Mouse (Mus musculus) B cell, adult (primary cell): ENCODE measurements around the gene Ly6g6d. TPM values are rescaled to one million over a fixed set of nuclear protein-coding genes. Genes with fewer than 3 reads are reported as not detected.

Source experiments
- total RNA-seq: library from RNA; stranded (reverse); gene quantifications from 4 replicates; pipeline ENCODE4 v1.2.4, GENCODE M21; 2023; ENCODE audit not compliant: inconsistent age

Gene Ly6g6d
- total RNA-seq, 1 experiment from 2014 or later, result not detected

Other genes with a start within 250 kb of the Ly6g6d start
- gene Stk19, start 241.1 kb downstream of the Ly6g6d start, total RNA-seq, result 60.8 to 71.7 TPM (median 69.2 TPM) in 4 replicates
- gene Dxo, start 241.0 kb downstream of the Ly6g6d start, total RNA-seq, result 75.3 to 85.7 TPM (median 83.7 TPM) in 4 replicates
- gene Skiv2l, start 227.9 kb downstream of the Ly6g6d start, total RNA-seq, result 102 to 123 TPM (median 110 TPM) in 4 replicates
- 33.5 to 41.3 TPM (median 38.0 TPM) in 4 replicates for gene Nelfe, start 227.7 kb downstream of the Ly6g6d start, total RNA-seq
- 0.54 TPM in 1 of 4 replicates, not detected in the others for gene Cfb, start 215.5 kb downstream of the Ly6g6d start, total RNA-seq
- gene Zbtb12, start 198.6 kb downstream of the Ly6g6d start, total RNA-seq, result 11.1 to 11.4 TPM (median 11.2 TPM) in 4 replicates
- gene Gm20547, start 196.0 kb downstream of the Ly6g6d start, total RNA-seq, result 0.27 TPM in 1 of 4 replicates, not detected in the others
- 1.8 to 3.4 TPM (median 2.8 TPM) in 4 replicates for gene C2, start 179.8 kb downstream of the Ly6g6d start, total RNA-seq
- 152 to 164 TPM (median 157 TPM) in 4 replicates for gene Ehmt2, start 179.6 kb downstream of the Ly6g6d start, total RNA-seq
- not detected in 4 replicates for gene Slc44a4, start 163.6 kb downstream of the Ly6g6d start, total RNA-seq
- 94.9 to 102 TPM (median 98.6 TPM) in 4 replicates for gene Neu1, start 146.8 kb downstream of the Ly6g6d start, total RNA-seq
- gene Hspa1b, start 118.8 kb downstream of the Ly6g6d start, total RNA-seq, result 17.8 to 62.2 TPM (median 28.7 TPM) in 4 replicates
- gene Gm20481, start 108.2 kb downstream of the Ly6g6d start, total RNA-seq, result not detected in 4 replicates
- gene Hspa1a, start 105.9 kb downstream of the Ly6g6d start, total RNA-seq, result 10.4 to 29.3 TPM (median 20.1 TPM) in 4 replicates
- 0.21 to 0.38 TPM in 2 of 4 replicates, not detected in the others for gene Hspa1l, start 105.4 kb downstream of the Ly6g6d start, total RNA-seq
- gene Lsm2, start 96.2 kb downstream of the Ly6g6d start, total RNA-seq, result 30.0 to 37.2 TPM (median 32.0 TPM) in 4 replicates
- 269 to 300 TPM (median 290 TPM) in 4 replicates for gene Vars, start 77.1 kb downstream of the Ly6g6d start, total RNA-seq
- 0.16 to 0.54 TPM (median 0.25 TPM) in 4 replicates for gene Vwa7, start 61.5 kb downstream of the Ly6g6d start, total RNA-seq
- gene Sapcd1, start 50.0 kb downstream of the Ly6g6d start, total RNA-seq, result 3.4 to 6.4 TPM (median 4.6 TPM) in 4 replicates
- 6.1 to 10.5 TPM (median 9.2 TPM) in 4 replicates for gene Msh5, start 31.3 kb downstream of the Ly6g6d start, total RNA-seq
- 196 to 218 TPM (median 210 TPM) in 4 replicates for gene Clic1, start 28.1 kb downstream of the Ly6g6d start, total RNA-seq
- gene Ddah2, start 19.0 kb downstream of the Ly6g6d start, total RNA-seq, result 2.6 to 4.8 TPM (median 4.2 TPM) in 4 replicates
- gene Ly6g6c, start 12.7 kb downstream of the Ly6g6d start, total RNA-seq, result not detected in 4 replicates
- gene Mpig6b, start 11.9 kb downstream of the Ly6g6d start, total RNA-seq, result 0.45 TPM in 1 of 4 replicates, not detected in the others
- gene Ly6g6e, start 1.2 kb downstream of the Ly6g6d start, total RNA-seq, result not detected in 4 replicates
- not detected in 4 replicates for gene Ly6g6f, start 7.5 kb upstream of the Ly6g6d start, total RNA-seq
- 76.3 to 80.8 TPM (median 77.2 TPM) in 4 replicates for gene Abhd16a, start 11.2 kb upstream of the Ly6g6d start, total RNA-seq
- gene Ly6g5c, start 30.2 kb upstream of the Ly6g6d start, total RNA-seq, result not detected in 4 replicates
- gene Ly6g5b, start 37.4 kb upstream of the Ly6g6d start, total RNA-seq, result 0.93 to 1.6 TPM (median 1.2 TPM) in 4 replicates
- 24.7 to 31.8 TPM (median 30.3 TPM) in 4 replicates for gene Gpank1, start 43.4 kb upstream of the Ly6g6d start, total RNA-seq
- gene Csnk2b, start 44.0 kb upstream of the Ly6g6d start, total RNA-seq, result 121 to 143 TPM (median 135 TPM) in 4 replicates
- 10.6 to 19.4 TPM (median 13.7 TPM) in 4 replicates for gene D17H6S53E, start 48.3 kb upstream of the Ly6g6d start, total RNA-seq
- gene Apom, start 54.0 kb upstream of the Ly6g6d start, total RNA-seq, result 0.51 to 2.8 TPM (median 0.69 TPM) in 3 of 4 replicates, not detected in the other
- 446 to 480 TPM (median 464 TPM) in 4 replicates for gene Bag6, start 57.1 kb upstream of the Ly6g6d start, total RNA-seq
- 328 to 347 TPM (median 341 TPM) in 4 replicates for gene Prrc2a, start 86.8 kb upstream of the Ly6g6d start, total RNA-seq
- 4.4 to 9.9 TPM (median 8.0 TPM) in 4 replicates for gene Aif1, start 98.0 kb upstream of the Ly6g6d start, total RNA-seq
- 38.1 to 43.3 TPM (median 40.2 TPM) in 4 replicates for gene Lst1, start 110.4 kb upstream of the Ly6g6d start, total RNA-seq
- gene Ltb, start 116.4 kb upstream of the Ly6g6d start, total RNA-seq, result 564 to 668 TPM (median 599 TPM) in 4 replicates
- 9.9 to 12.7 TPM (median 11.2 TPM) in 4 replicates for gene Tnf, start 123.9 kb upstream of the Ly6g6d start, total RNA-seq
- gene Lta, start 127.3 kb upstream of the Ly6g6d start, total RNA-seq, result 31.8 to 44.1 TPM (median 36.1 TPM) in 4 replicates
- not detected in 4 replicates for gene Gm16181, start 142.8 kb upstream of the Ly6g6d start, total RNA-seq
- 1.6 to 2.5 TPM (median 2.1 TPM) in 4 replicates for gene Atp6v1g2, start 155.6 kb upstream of the Ly6g6d start, total RNA-seq
- 13.3 to 15.9 TPM (median 13.7 TPM) in 4 replicates for gene Nfkbil1, start 157.7 kb upstream of the Ly6g6d start, total RNA-seq
- gene Ddx39b, start 163.7 kb upstream of the Ly6g6d start, total RNA-seq, result 432 to 470 TPM (median 447 TPM) in 4 replicates
- 1,753 to 1,919 TPM (median 1,880 TPM) in 4 replicates for gene H2-D1, start 184.7 kb upstream of the Ly6g6d start, total RNA-seq
- 11.8 to 16.3 TPM (median 15.1 TPM) in 4 replicates for gene H2-Q1, start 242.3 kb upstream of the Ly6g6d start, total RNA-seq